Mouse (Mus musculus) bone marrow macrophage, adult 2 months (primary cell): ENCODE results near the gene Neurl3.

Source experiments
- CTCF ChIP-seq: IDR thresholded peaks from 2 replicates; pipeline ENCODE4 v1.5.1; 2012; ENCODE audit warnings: low read depth, mild to moderate bottlenecking, low read length, moderate library complexity
- POLR2A ChIP-seq: IDR thresholded peaks from 2 replicates; pipeline ENCODE4 v1.6.1; 2012; ENCODE audit warnings: mild to moderate bottlenecking, low read depth, low read length, borderline replicate concordance

- TF ChIP-seq POLR2A (no peak), CTCF (no peak)
These were observed 35.1 kb downstream of the Neurl3 start for GRCm38 (mm10) chr1:36239396-36239795.
